Mouse (Mus musculus) cortical plate, adult 2 months (tissue): ENCODE measurements around the gene 4930415O20Rik. TPM values are rescaled to one million over a fixed set of nuclear protein-coding genes. Genes with fewer than 3 reads are reported as not detected.

Experiments used
- H3K27ac ChIP-seq: fragments of 200-500 bp; 2 replicates; pipeline ENCODE4 v1.5.1; 2012; ENCODE audit warnings: low read length, control low read depth, inconsistent platforms; ENCODE audit not compliant: insufficient read depth
- H3K4me1 ChIP-seq: fragments of 200-500 bp; 2 replicates; pipeline ENCODE4 v1.6.1; 2011; ENCODE audit warnings: low read length; ENCODE audit not compliant: control insufficient read depth, insufficient read depth
- H3K4me3 ChIP-seq: fragments of 200-500 bp; 2 replicates; pipeline ENCODE4 v1.5.1; 2011; ENCODE audit warnings: mild to moderate bottlenecking, low read length, control low read depth; ENCODE audit not compliant: insufficient read depth
- CTCF ChIP-seq: fragments of 200-500 bp; IDR thresholded peaks from 2 replicates; pipeline ENCODE4 v1.5.1; 2011; ENCODE audit warnings: mild to moderate bottlenecking, control low read depth, low read length; ENCODE audit not compliant: insufficient read depth; ENCODE audit errors: extremely low read depth
- POLR2A ChIP-seq: fragments of 200-500 bp; IDR thresholded peaks from 2 replicates; pipeline ENCODE4 v1.6.1; 2011; ENCODE audit warnings: mild to moderate bottlenecking, low read length, control low read depth; ENCODE audit not compliant: insufficient read depth; ENCODE audit errors: extremely low read depth
- polyA plus RNA-seq: library from polyadenylated mRNA; depleted of rRNA; stranded (reverse); fragments of >200 nt; gene quantifications from 2 replicates; pipeline ENCODE4 v1.2.3, GENCODE M21; 2012

The 4930415O20Rik gene
- polyA plus RNA-seq, 1 experiment, result not detected

DNA sequence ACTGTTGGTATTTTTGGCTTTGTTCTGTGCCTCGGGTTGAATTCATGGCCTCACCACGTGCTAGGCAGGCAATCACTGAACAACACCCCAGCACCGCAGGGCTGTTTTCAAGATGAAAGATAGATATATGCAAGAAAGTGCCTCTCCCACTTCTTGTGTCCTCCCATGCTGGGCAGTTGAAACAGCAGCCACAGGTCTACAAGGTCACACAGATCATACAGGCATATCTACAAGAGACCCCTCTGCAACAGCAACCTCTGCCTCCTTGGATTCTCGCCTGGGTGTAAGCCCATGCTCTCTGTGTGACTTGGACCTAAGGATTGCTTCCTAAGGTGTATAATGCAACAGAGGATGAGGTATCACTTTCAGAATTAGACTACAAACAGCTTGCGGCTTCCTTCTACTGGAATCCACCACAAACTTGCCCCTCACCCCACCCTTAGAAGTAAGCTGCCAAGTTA, 52.6 kb downstream of the 4930415O20Rik start:
- Histone ChIP-seq H3K4me1 (no peaks in the 10 kb centered on the region), H3K27ac (no peak overlapping the region), H3K4me3 (no peak overlapping the region)
- TF ChIP-seq POLR2A (no peak), CTCF (no peak)

DNA sequence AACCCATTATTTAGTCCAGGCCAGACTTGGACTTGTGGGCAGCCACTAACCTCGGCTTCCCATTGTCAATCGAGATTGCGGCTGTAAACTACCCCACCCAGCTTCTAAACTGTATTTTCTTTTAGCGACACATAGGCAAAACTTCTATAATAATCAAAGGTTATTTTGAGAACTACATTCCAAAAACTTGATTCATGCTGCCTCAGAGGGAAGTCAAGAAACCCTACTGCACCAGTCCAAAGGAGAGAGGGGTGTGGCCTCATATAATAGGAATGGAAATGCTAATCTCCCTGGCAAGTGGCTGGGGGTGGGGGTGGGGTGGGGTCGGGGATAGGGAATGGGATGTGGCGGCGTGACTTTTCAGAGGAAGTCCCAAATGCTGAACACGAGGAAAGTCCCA, 55.3 kb downstream of the 4930415O20Rik start:
- no peak overlapping the region for H3K4me3 ChIP-seq
- TF ChIP-seq POLR2A (no peak), CTCF (no peak)
- H3K4me1 ChIP-seq, result peaks cover 4% of the 10 kb centered on the region; the same call in 1 of the 2 replicates
- no peak overlapping the region for H3K27ac ChIP-seq

DNA sequence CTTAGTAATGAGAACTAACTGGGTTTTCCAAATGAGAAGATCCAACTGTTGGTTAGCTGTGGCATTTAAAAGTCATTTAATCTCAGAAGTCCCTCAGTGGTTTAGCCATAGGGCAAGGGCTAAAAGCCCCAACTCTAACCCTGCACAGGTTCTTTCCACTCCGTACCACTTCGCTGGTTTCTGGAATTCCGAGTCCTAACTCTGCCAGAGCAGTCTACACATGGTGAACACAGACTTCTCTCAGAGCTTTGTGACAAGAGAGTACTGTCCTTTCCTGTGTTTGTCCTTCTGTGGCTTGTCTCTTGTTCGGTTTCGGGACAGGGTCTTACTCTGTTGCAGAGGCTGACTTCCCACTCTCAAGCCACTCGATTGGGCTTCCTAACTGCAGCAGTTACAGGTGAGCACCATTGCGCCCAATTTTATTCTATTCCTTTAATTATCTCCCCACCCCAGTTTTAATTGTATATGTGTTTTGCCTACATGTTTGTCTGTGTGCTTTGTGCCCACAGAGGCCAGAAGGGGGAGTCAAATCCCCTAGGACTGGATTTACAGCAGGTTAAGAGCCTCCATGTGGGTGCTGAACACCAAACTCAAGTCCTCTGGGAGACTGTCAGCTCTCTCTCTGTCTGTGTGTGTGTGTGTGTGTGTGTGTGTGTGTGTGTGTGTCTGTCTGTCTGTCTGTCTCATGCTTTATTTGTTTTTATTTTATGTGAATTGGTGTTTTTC, 55.8 kb downstream of the 4930415O20Rik start:
- Histone ChIP-seq H3K4me3 (no peak overlapping the region), H3K27ac (no peak overlapping the region), H3K4me1 (peaks cover 4% of the 10 kb centered on the region; the same call in 1 of the 2 replicates)
- no peak for TF ChIP-seq CTCF

- no peak for TF ChIP-seq CTCF
- TF ChIP-seq POLR2A, result no peak
- Histone ChIP-seq H3K27ac (no peak overlapping the region), H3K4me3 (no peak overlapping the region), H3K4me1 (peaks cover 4% of the 10 kb centered on the region; the same call in 1 of the 2 replicates)
Measured at GRCm38 (mm10) chr15:98628589-98629254, 57.9 kb downstream of the 4930415O20Rik start.

GRCm38 (mm10) chr15:98629464-98629863, 58.7 kb downstream of the 4930415O20Rik start:
- Histone ChIP-seq H3K4me1 (peaks cover 4% of the 10 kb centered on the region; the same call in 1 of the 2 replicates), H3K27ac (no peak overlapping the region), H3K4me3 (no peak overlapping the region)
- TF ChIP-seq POLR2A (no peak), CTCF (no peak)

- TF ChIP-seq CTCF, result no peak
- TF ChIP-seq POLR2A, result no peak
- H3K27ac ChIP-seq, result no peak within 1 kb of the TSS
- peaks cover 4% of the 10 kb centered on the region; the same call in 1 of the 2 replicates for H3K4me1 ChIP-seq
- peak within 1 kb of the TSS; percentile 71; the same call in 1 of the 2 replicates for H3K4me3 ChIP-seq
Measured at GRCm38 (mm10) chr15:98630540-98630939, 59.7 kb downstream of the 4930415O20Rik start, which contains the start of gene Cacnb3. TSS of gene Cacnb3 (plus strand) at chr15:98630840.

DNA sequence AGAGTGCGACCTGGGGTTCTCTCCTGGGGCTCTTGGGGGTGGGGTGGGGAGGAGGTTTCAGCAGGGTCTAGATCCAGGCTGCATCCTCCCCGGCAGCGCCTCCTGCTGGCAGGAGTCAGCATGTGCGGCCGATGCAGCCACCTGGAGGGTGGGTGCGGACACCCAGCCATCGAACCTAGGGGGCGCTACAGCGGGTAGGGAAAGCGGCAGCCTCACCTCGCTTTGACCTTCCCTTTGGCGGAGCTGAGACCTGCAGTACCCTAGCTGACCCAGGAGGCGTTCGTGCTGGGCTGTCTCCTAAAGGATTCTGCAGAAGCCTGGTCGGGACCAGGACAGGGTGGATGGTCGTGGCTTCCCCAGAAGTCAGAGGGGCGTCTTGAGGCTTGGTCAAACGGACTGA, 60.7 kb downstream of the 4930415O20Rik start:
- Histone ChIP-seq H3K4me1 (peaks cover 4% of the 10 kb centered on the region; the same call in 1 of the 2 replicates), H3K27ac (no peak overlapping the region), H3K4me3 (peak overlapping the region; percentile 71; the same call in 1 of the 2 replicates)
- TF ChIP-seq CTCF, result peak; percentile 58
- TF ChIP-seq POLR2A, result no peak

GRCm38 (mm10) chr15:98632107-98632744, 61.4 kb downstream of the 4930415O20Rik start:
- H3K27ac ChIP-seq, result no peak overlapping the region
- peak overlapping the region; percentile 71 for H3K4me3 ChIP-seq
- TF ChIP-seq POLR2A (peak; percentile 41; the same call in 1 of the 2 replicates), CTCF (no peak)
- peaks cover 5% of the 10 kb centered on the region; the same call in 1 of the 2 replicates for H3K4me1 ChIP-seq

- no peak for TF ChIP-seq POLR2A
- no peak for TF ChIP-seq CTCF
- peaks cover 7% of the 10 kb centered on the region; the same call in 1 of the 2 replicates for H3K4me1 ChIP-seq
- no peak overlapping the region for H3K27ac ChIP-seq
- H3K4me3 ChIP-seq, result peak overlapping the region; percentile 71
Measured at GRCm38 (mm10) chr15:98632921-98633320, 62.1 kb downstream of the 4930415O20Rik start.
